Mouse (Mus musculus): ENCODE results near the gene Ercc2.
A peak's percentile ranks its signal among the peaks of the same experiment; 100 is the strongest.

Ercc2 gene

DNA sequence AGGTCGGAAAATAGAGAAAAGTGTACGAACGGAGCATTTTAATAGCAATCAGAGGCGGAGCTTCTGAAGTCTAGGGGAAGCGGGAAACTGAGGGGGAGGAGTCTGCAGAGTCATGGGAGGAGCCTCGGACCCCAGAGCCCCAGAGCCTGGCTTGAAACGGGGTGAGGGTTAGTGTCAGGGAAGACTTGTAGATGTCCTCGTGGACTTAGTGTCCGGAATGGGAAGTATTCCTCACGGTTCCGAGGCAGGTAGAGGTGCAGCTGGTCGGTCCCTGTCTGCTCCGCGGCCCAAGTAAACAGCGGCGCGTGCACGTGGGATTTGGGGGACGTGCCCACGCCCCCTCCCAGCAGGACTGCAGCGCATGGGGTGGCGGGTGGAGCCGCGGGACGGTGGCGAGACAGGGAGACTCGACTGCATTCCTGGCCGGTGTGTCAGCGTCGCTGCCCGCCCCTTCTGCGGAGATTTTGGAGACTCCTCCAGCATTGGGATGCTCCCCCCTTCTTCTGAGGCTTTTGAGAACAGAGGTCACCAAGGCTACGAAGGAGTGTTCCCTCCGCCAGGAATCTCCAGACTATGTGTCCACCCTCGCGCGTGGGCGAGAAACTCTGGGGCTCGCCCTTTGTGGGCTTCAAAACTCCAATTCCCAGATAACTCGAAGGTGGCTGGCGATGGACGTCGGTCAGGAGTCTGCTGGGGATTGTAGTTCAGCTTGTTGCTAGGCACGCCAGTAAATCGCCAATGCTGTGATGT, 21.7 kb upstream of the Ercc2 start:
- DNase-seq (ENCODE audit: low read depth, low spot score): peak; percentile 76

DNA sequence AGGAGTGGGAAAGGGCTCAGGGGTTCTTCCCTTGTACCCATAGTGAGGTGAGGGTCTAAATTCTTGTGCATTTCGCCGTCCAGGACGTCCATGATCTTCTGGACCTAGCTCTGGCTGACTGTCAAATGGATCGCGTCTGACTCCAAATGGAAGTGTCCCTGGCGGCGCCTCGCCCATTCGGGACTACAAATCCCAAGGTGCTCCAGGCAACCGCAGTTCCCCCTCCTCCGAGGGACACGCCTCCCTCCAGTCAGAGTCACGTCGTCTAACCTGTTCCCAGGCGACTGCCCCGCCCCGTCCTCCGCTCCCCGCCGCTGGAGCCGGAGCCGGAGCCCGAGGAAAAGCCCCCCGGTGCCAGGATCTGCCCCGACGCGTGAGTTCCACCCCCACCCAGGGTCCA, 20.9 kb upstream of the Ercc2 start:
- DNase-seq (ENCODE audit: low read depth, low spot score): peak; percentile 74

GRCm38 (mm10) chr7:19361720-19362119, 20.1 kb upstream of the Ercc2 start:
- DNase-seq (ENCODE audit: low read depth, low spot score): no peak

DNA sequence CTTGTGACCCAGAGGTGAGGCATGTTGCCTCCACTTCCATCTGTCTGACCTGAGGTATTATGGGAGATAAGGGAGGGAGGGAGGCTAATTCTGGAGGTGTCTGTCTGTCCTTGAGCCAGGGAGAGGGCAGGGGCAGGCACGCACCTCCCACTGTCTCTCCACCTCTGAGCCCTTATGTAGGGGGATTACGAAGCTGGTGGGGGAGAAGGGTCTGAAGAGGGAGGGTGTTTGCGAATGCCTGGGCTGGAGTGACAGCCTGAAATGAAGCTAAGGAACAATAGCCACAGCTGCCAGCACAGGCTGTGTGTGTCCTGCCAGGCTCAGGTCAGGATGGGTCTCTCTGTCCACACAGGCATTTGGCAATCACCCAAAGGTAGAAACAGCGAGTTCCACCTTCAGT, 19.5 kb upstream of the Ercc2 start:
- DNase-seq (ENCODE audit: low read depth, low spot score): no peak

- DNase-seq (ENCODE audit: low read depth, low spot score): no peak
These were observed 17.9 kb upstream of the Ercc2 start for GRCm38 (mm10) chr7:19363881-19364280.

- DNase-seq (ENCODE audit: low read depth, low spot score): no peak
These were observed 16.4 kb upstream of the Ercc2 start for GRCm38 (mm10) chr7:19365376-19365775.

DNA sequence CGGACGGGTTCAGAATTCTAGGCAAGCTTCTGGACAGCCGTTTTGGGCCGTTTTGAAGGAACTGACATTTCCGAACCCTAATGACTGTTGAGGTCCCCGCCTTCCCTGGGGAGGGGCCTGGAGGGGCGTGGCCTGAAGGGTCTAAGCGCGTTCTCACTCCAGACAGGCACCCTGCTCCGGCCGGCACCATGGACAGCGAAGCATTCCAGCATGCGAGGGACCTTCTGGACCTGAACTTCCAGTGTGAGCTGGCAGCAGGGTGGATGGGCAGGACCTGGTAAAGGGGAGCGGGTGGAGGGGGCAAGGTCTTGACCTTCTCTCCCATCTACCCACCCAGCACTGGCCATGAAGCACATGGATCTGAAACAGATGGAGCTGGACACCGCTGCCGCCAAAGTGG, 13.4 kb upstream of the Ercc2 start:
- no peak for DNase-seq (ENCODE audit: low read depth, low spot score)

DNA sequence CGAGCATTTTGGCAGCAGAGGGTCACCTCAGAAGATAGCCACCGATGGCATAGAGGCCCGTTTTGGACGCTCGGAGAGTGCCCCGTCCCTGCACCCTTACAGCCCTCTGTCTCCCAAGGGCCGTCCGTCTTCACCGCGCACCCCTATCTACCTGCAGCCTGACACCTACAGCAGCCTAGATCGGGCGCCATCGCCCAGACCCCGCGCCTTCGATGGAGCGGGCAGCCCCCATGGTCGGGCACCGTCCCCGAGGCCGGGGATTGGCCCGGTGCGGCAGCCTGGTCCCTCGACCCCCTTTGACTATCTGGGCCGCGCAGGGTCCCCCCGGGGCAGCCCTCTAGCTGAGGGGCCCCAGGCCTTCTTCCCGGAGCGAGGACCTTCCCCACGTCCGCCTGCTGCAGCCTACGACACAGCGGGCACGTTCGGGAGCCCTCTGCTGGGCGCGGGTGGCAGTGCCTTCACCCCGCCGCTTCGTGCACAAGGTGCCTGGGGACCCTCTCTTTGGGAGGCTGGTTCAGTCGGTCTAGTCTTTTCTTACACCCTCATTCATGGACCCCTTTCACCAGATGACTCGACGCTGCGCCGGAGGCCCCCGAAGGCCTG, 11.9 kb upstream of the Ercc2 start:
- DNase-seq (ENCODE audit: low read depth, low spot score): peak; percentile 22

GRCm38 (mm10) chr7:19373367-19373766, 8.4 kb upstream of the Ercc2 start:
- no peak for DNase-seq (ENCODE audit: low read depth, low spot score)

DNA sequence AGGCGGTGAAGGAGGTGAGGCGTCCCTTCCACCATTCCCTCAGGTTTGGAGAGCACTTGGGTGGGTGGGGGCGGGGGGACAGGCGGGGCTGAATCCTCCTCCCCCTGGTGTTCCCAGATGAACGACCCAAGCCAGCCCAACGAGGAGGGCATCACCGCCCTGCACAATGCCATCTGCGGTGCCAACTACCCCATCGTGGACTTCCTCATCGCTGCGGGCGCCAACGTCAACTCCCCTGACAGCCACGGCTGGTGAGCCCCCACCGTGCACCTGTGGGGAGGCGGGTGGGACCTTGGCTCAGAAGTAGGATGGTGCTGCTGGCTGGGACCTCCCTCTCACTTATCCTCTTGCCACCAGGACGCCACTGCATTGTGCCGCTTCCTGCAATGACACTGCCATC, 6.4 kb upstream of the Ercc2 start:
- DNase-seq (ENCODE audit: low read depth, low spot score): no peak

DNA sequence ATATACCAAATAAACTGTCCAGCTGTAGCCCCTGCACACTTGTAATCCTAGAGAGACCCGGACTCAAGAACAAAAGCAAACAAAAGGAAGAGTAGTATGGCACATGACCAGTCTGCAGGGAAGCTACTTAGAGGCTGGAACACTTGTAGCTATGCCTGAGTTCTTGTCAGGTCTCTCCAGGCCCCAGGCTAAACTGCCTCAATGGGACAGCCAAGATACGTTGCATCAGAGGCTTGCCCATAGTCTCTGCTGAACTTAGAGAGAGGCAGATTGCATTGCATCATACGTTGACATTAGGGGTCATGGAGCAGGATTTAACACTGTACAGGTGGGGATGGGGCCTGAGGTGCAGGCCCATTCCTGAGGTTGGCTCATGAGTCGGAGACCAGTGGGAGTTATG, 5.8 kb upstream of the Ercc2 start:
- no peak for DNase-seq (ENCODE audit: low read depth, low spot score)

DNA sequence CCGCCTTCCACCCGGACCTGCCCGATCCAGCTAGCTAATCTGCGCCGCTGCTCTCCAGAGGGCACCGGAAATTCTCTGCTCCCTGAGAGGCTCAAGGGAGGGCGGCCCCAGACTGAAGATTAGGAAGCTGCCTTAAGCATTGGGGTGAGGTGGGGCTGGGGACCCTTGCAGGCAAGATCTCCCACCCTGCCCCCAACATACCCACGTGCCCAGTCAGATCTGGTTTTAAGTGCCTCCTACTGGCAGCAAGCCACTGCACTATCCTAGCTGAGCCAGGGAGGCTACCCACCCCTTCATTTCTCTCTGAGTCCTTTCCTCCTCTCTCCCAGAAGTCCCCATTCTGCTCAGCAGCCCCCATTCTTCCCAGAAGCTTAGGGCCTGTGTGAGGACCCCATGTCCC, 3.8 kb upstream of the Ercc2 start:
- DNase-seq (ENCODE audit: low read depth, low spot score): no peak

DNA sequence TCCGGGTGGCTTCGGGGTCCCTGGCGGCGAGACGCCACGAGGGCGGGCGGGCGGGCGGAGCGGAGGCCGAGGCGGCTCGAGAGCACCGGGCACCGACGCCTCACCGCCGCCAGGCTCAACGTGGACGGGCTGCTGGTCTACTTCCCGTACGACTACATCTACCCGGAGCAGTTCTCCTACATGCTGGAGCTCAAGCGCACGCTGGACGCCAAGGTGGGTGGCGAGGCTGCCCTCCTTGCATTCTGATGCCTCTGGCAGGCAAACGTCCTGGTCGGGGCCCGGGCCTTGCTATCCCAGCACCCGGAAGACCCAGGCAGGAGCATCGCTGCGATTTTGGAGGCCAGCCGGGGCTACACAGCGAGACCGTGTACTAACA, 344 bp downstream of the Ercc2 start:
- peak; percentile 13 for DNase-seq (ENCODE audit: low read depth, low spot score)

GRCm38 (mm10) chr7:19383708-19384107, 1.9 kb downstream of the Ercc2 start:
- no peak for DNase-seq (ENCODE audit: low read depth, low spot score)

DNA sequence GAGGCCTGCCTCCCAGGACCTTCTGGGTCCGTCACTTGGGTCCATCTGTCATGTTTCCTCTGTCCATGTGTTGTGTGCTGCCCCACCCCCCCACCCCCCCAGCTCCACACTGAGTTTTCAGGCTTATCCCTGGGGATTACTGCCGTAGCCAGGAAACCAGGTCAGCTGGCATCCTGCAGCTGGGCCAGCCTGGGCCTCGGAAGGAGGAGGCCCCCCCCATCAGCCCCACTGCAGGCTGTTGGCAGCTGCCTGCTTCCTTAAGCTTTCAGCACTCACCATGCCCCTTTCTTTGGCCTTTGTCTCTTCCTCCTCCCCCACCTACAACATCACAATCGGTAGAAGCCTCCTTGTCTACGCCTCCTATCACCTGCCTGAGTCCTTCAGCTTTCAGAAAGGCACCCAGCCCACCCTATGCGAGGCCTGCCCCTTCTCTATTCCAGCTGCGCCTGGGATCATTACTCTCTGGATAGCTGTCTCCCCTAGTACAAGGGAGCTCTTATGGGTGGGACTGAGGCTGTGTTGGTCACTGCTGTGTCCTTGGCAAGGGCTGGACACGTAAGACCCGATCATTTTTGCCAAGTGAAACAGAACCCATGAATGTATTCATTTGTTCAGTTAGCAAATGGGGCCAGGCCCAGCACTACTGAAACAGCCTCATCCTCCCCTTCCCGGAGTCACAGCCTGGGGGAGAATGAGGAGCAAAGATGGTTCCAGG, 7.0 kb downstream of the Ercc2 start:
- no peak for DNase-seq (ENCODE audit: low read depth, low spot score)

DNA sequence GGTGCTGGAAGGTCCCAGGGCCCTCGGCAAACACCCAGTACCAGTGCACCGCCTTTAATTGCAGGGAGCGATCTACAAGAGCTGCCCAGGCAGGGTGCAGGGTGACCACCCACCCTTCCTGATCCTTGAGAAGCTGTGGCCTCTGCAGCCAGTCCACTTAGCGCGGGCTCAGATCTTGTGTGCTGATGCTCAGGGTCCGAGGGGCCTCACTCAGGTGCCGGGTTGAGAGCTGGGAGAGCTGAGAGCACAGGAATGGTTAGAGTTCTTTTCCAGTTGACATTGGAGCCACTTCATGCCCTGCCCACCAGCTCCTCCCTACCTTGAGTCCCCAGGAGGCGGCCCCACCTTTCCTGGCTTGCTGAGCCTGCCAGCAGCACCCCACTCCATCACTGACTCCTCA, 12.7 kb downstream of the Ercc2 start:
- DNase-seq (ENCODE audit: low read depth, low spot score): no peak

DNA sequence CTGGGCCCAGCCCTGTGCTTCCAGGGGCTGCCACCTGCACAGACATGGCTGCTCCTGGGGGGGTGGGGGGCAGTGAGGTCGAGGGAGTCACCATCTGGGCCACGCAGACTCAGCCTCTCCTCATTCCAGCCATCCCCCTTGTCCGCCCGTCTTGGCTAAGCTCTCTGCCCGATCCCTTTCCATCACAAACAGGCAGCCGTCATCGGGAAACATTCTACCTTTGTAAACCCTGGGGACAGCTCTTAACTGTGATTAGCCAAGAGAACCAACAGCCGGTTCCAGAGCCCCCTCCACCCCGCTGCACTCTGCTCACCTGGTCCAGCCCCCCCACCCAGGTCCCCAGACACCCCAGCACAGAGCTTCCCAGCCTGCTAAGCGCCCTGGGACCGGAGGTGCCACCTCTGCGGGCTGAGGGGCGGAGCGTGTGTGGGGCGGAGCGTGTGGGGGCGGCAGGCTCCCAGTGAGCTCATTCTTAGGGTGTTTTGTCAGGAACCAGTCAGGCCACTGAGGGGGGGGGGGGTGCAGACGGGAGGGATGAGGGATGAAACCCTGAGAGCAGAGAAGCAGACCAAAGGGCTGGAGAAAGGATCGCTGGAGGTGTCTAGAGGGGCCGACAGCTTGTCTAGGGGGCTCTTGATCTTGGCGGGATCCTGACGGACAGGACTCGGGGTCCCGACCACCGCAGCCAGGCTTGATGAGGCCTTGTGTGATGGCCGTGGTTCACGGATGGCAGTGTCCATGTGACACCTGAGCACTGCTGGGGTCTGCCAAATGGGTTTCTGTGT, 17.9 kb downstream of the Ercc2 start:
- DNase-seq (ENCODE audit: low read depth, low spot score): no peak

- no peak for DNase-seq (ENCODE audit: low read depth, low spot score)
These were observed 19.1 kb downstream of the Ercc2 start for GRCm38 (mm10) chr7:19400946-19401345.

- DNase-seq (ENCODE audit: low read depth, low spot score): no peak
These were observed 20.8 kb downstream of the Ercc2 start for GRCm38 (mm10) chr7:19402535-19403112.

- DNase-seq (ENCODE audit: low read depth, low spot score): no peak
These were observed 22.0 kb downstream of the Ercc2 start, which contains the start of gene Klc3 for GRCm38 (mm10) chr7:19403731-19404296. TSS of gene Klc3 (minus strand) at chr7:19404104.

GRCm38 (mm10) chr7:19404476-19404875, 22.7 kb downstream of the Ercc2 start, which contains the start of gene Ckm:
TSS of gene Ckm (plus strand) at chr7:19404776.
- DNase-seq (ENCODE audit: low read depth, low spot score): no peak
